Mouse (Mus musculus): ENCODE results near the gene Gripap1.

- TF ChIP-seq POLR2A (IDR thresholded peaks at IDR 0.05; ENCODE audit: borderline replicate concordance, control insufficient read depth, low read depth, low read length) (no peak), CTCF (IDR thresholded peaks at IDR 0.05; ENCODE audit: control insufficient read depth, insufficient read depth, low read length) (no peak)
These were observed 23.8 kb upstream of the Gripap1 start for GRCm38 (mm10) chrX:7765764-7766163.

All from bone marrow, adult 2 months (tissue).